Mouse (Mus musculus) forebrain, embryonic 11.5 days (tissue): ENCODE measurements around the gene Cln6. TPM values are rescaled to one million over a fixed set of nuclear protein-coding genes. Genes with fewer than 3 reads are reported as not detected.
"Not testable (repeated sequence)": the region's sequence is repeated elsewhere in the genome, so short reads cannot be mapped to it uniquely, and the experiment has no call there.

Experiments used
- ATAC-seq: fragments of 200-750 bp; cut with Nextera tagmentation; replicated peaks from 2 replicates; pipeline ENCODE4 v1.8.0; 2017; ENCODE audit warnings: moderate TSS enrichment; ENCODE audit not compliant: low FRiP score
- DNase-seq: peaks from one replicate; pipeline ENCODE4 v3.0.0-alpha.2; 2017; ENCODE audit warnings: low spot score
- H3K27ac ChIP-seq: fragments of 300-500 bp; sonication (generic); 2 replicates; pipeline ENCODE4 v1.5.1; 2014; ENCODE audit warnings: low read depth, low read length
- H3K27me3 ChIP-seq: fragments of 300-500 bp; sonication (generic); 2 replicates; pipeline ENCODE4 v1.6.1; 2014; ENCODE audit warnings: mild to moderate bottlenecking, low read length, mixed read lengths; ENCODE audit not compliant: control insufficient read depth, insufficient read depth
- H3K36me3 ChIP-seq: fragments of 300-500 bp; sonication (generic); 2 replicates; pipeline ENCODE4 v1.6.1; 2014; ENCODE audit warnings: mild to moderate bottlenecking, low read length, moderate library complexity, mixed read lengths; ENCODE audit not compliant: control insufficient read depth, insufficient read depth
- H3K4me1 ChIP-seq: fragments of 300-500 bp; sonication (generic); replicated peaks from 2 replicates; pipeline ENCODE4 v1.6.1; 2014; ENCODE audit warnings: low read length, mixed read lengths; ENCODE audit not compliant: control insufficient read depth, insufficient read depth
- H3K4me2 ChIP-seq: fragments of 300-500 bp; sonication (generic); 2 replicates; pipeline ENCODE4 v1.6.1; 2014; ENCODE audit warnings: low read depth, mild to moderate bottlenecking, low read length, moderate library complexity, mixed read lengths; ENCODE audit not compliant: severe bottlenecking
- H3K4me3 ChIP-seq: fragments of 300-500 bp; sonication (generic); 2 replicates; pipeline ENCODE4 v1.5.1; 2014; ENCODE audit warnings: low read depth, low read length
- H3K9ac ChIP-seq: fragments of 300-500 bp; sonication (generic); 2 replicates; pipeline ENCODE4 v1.6.1; 2014; ENCODE audit warnings: low read length
- H3K9me3 ChIP-seq: fragments of 300-500 bp; sonication (generic); 2 replicates; pipeline ENCODE4 v1.6.1; 2016; ENCODE audit warnings: low read length, mixed read lengths; ENCODE audit not compliant: control insufficient read depth
- WGBS: fragments of 180-500 bp; shearing (Covaris S2); extraction: QIAGEN DNeasy Blood & Tissue Kit; methylation state at CpG from one replicate; pipeline ENCODE4 v1.1.7; 2014; 5-methylcytosine and 5-hydroxymethylcytosine counted together
- polyA plus RNA-seq: library from polyadenylated mRNA; unstranded; fragments of >200 nt; fragmentation: Nextera tagmentation; extraction: Ambion mirVana; gene quantifications from 2 replicates; pipeline ENCODE4 v1.2.1, GENCODE M21; 2014

Gene Cln6
- polyA plus RNA-seq = 14.5 and 17.8 TPM in 2 replicates

DNA sequence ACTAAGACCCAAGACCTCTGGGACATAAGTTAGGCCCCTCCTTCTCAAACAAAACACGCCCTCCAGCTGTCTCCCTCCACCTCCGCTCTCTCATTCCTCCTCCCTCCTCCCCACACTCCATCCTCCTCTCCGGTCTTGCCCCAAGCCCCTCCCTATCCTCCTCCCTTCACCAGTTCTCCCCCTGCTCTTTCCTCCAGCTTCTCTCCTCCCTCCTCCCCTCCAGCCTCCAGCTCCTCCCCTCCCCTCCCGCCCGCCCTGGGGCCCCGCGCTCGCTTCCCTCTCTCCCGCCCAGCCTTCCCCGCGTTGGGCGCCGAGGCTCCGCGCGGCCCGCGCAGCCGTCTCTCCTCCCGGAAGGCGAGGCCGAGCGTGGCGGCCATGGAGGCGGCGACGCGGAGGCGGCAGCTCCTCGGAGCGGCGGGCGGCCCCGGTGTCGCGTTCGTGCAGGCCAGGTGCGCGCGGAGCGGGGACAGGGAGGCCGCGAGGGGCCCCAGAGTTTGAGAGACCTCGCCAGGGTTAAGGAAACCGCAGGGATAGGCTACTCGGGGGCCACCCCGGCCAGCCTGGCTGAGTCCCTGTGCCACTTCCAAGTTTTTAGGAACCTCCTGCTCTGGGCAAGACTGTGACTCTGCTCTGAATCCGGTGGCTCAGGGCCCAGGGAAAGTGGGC, at the start of gene Cln6:
Gene Cln6, plus strand, starts transcription at position 280 of the 666 bp plus-strand sequence.
- Histone ChIP-seq H3K27ac (peak within 1 kb of the TSS; percentile 60), H3K4me2 (peak within 1 kb of the TSS; percentile 65), H3K9ac (peak within 1 kb of the TSS; percentile 79), H3K27me3 (no peaks in the 10 kb centered on the region), H3K4me1 (peaks cover 8% of the 10 kb centered on the region; the same call in 1 of the 2 replicates), H3K4me3 (peak within 1 kb of the TSS; percentile 47), H3K36me3 (no peaks in the 10 kb centered on the region), H3K9me3 (no peaks in the 10 kb centered on the region)
- peak; percentile 89 for DNase-seq
- under 1% methylated on average over 48 of the region's 48 CpGs for WGBS
- peak; percentile 87 for ATAC-seq

DNA sequence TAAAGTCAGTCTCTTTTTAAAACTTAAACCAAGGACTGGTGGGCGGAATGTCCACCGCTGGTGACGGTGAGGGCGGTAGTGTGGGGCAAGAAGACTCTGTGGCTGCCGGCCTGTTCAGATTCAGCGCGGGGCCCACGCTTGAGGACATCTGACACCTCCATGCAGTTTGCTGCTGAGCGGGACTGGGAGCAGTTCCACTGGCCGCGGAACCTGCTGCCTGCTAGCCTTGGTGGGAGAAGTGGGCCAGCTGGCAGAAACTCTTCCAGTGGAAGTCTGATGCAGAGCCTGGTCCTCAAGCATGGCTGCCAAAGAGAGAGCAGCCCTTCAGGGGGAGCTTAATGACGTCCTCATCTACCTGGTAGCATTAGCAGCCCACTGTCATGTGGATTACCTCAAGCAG, 48.7 kb upstream of the Cln6 start:
- Histone ChIP-seq H3K4me2 (no peak overlapping the region), H3K4me3 (no peak overlapping the region), H3K27ac (no peak overlapping the region), H3K9ac (no peak overlapping the region), H3K27me3 (no peaks in the 10 kb centered on the region), H3K4me1 (no peaks in the 10 kb centered on the region), H3K36me3 (no peaks in the 10 kb centered on the region), H3K9me3 (no peaks in the 10 kb centered on the region)
- ATAC-seq (no peak), DNase-seq (no peak)
- 92% methylated on average over 12 of the region's 12 CpGs for WGBS

DNA sequence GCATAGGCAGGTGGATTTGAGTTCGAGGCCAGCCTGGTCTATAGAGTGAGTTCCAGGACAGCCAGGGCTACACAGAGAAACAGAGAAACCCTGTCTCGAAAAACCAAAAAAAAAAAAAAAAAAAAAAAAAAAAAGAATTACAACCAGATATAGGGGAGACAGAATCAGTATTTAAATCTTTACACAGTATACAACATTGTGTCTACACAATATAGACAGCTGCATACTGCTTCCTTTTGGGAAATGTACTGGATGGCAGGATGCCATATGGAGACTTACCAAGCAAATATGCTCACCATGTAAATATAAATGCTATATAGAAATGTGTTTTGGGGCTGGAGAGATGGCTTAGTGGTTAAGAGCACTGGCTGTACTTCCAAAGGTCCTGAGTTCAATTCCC, 39.4 kb upstream of the Cln6 start:
- not testable (repeated sequence) for H3K4me3 ChIP-seq, H3K36me3 ChIP-seq, ATAC-seq, DNase-seq, H3K27ac ChIP-seq, H3K9me3 ChIP-seq, H3K4me1 ChIP-seq, H3K27me3 ChIP-seq, H3K4me2 ChIP-seq, H3K9ac ChIP-seq
- WGBS = 80% methylated on average over 2 of the region's 2 CpGs

DNA sequence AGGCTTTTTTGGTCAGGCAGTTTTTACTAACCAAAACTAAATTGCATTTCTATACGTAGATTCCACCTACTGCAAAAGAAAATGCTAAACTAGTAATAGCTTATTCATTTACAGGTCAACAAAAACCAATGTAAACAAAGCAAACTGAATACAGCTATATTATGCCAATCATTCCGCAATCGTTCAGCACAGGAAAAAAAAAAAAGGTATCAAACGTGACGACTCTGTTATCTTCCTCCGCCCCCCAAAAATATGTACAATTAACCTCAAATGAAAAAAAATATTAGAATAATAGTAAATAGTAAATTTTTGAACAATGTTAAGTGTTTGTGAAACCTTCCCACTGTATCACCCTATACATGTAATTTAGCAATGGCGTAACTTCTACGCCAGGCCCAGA, 28.5 kb upstream of the Cln6 start:
- no peak for DNase-seq
- no peak for ATAC-seq
- peaks cover 8% of the 10 kb centered on the region for H3K4me1 ChIP-seq
- peak overlapping the region; percentile 98 for H3K4me3 ChIP-seq
- H3K9me3 ChIP-seq = no peaks in the 10 kb centered on the region
- no peak overlapping the region for H3K27ac ChIP-seq
- H3K27me3 ChIP-seq = no peaks in the 10 kb centered on the region
- H3K9ac ChIP-seq = peak overlapping the region; percentile 96
- 23% methylated on average over 8 of the region's 8 CpGs for WGBS
- H3K36me3 ChIP-seq = no peaks in the 10 kb centered on the region
- H3K4me2 ChIP-seq = peak overlapping the region; percentile 77

DNA sequence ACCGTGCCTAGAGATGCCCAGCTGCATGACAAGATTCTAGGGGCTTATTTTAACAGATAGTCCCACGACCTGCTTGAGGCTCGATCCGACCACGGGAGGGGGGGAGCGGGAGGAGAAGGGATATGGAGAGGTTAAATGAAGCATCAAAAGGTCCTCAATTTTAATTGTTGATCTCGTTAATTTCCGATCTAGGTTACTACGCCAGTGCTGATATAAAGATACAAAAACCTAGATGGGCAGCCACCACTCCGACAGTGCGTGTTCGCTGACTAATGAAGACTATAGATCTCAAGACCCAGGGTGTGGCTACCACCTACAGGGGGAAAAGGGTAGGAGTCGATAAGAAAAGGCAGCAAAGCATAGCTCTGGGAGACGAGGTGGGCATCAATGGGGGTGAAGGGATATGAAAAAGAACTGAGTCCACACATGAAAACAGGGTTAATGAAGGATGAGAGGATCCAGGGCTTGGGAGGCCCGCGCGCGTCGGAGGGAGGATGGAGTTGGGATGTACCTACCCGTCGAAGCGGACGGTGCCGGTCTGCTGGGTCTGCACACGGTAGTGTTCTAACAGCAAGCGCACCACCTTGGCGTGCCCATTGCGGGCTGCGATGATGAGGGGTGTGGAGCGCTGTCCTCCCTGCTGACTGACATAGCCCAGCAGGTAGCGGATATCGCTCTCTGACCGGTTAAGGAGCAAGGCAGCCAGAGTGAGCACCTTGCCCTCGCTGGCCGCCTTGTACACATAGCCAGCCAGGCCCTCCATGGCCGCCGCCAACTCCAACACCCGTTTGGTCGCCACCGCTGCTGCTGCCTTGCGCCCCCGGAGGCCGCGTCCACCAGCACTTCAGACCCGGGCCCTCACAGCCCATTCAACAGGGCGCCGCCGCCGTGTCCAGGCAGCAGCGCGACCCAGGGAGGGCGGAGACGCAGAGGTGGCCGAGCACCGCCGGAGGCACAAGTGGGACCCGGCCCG, 27.8 kb upstream of the Cln6 start:
- WGBS = under 1% methylated on average over 56 of the region's 58 CpGs
- Histone ChIP-seq H3K4me3 (peak overlapping the region; percentile 98), H3K4me1 (peaks cover 8% of the 10 kb centered on the region), H3K27ac (peak overlapping the region; percentile 96), H3K9me3 (no peaks in the 10 kb centered on the region), H3K36me3 (no peaks in the 10 kb centered on the region), H3K4me2 (peak overlapping the region; percentile 77), H3K27me3 (no peaks in the 10 kb centered on the region), H3K9ac (peak overlapping the region; percentile 96)
- DNase-seq (no peak), ATAC-seq (peak; percentile 74)

DNA sequence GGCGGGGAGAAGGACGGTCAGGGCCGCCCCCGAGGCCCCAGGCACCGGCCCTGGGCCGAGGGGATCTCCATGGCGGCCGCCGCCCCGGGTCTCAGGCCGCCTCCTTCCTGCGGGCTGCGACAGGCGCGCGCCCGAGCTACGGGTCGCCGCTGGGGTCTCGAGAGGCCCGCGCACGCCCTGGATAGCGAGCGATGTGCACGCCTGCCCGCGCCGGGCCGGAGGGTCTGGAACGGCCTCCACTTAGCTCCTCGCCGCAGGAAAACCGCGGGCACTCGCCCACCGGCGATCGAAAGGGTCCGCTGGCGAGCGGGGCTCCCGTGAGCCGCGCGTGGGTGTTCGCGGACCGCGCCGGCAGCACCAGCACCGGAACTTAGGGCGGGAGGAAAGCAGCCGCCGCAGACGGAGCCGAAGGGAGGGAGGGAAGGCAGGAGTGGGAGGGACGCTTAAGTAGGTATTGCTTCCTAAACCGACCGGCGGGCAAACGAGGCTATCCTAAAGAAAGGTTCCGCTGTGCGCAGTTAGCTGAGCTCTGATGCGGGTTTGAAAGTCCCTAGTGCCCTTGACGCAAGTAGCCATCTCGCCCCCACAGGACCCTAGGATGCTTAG, 27.0 kb upstream of the Cln6 start, which contains the start of gene Fem1b:
Gene Fem1b, minus strand, starts transcription at position 419 of the 606 bp plus-strand sequence.
- DNase-seq = peak; percentile 93

DNA sequence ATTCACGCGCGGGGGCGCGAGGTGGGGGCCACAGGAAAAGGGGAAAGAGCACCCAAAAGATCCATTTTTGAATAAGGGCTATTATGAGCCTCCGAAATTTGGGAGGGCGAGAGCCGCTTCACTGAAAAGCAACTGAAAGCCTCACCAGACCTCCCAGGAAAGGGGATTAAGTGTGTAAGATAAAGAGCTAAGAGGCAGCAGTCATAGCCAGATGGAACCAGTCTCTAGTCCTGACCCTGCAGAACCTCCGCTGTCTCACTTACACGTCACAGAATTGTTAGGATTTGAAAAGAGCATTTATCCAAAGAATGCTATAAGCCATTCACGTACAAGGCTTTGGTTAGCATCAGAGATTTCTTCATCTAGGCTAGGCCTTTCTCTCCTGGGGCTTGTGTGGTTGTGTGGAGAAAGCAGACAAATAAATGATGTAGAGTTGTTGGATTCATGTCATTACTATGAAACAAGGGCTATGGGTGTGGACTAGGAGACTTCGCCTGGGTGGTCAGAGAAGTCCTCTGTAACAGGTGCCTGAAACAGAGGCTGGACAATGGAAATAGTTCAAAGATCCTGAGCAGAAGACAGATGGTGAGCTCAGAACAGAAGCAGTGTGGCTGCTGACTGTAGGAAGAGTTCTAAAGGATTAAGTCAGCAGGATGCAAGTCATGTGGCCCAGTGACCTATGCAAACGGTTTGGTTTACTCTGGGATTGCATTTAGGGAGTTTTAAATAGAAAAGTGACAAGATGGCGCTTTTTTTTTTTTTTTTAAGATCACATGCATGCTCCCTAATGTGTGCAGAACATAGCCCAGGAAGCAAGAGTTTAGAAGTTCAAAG, 26.2 kb upstream of the Cln6 start:
- peak overlapping the region; percentile 96 for H3K27ac ChIP-seq
- 10% methylated on average over 14 of the region's 14 CpGs for WGBS
- H3K4me2 ChIP-seq = peak overlapping the region; percentile 77
- no peak for DNase-seq
- H3K36me3 ChIP-seq = no peaks in the 10 kb centered on the region
- ATAC-seq = peak; percentile 20; the same call in 1 of the 2 replicates
- peak overlapping the region; percentile 96 for H3K9ac ChIP-seq
- H3K4me3 ChIP-seq = peak overlapping the region; percentile 98
- H3K9me3 ChIP-seq = no peaks in the 10 kb centered on the region
- H3K27me3 ChIP-seq = no peaks in the 10 kb centered on the region
- H3K4me1 ChIP-seq = peaks cover 8% of the 10 kb centered on the region

More for the DNA sequence above, 27.0 kb upstream of the Cln6 start, which contains the start of gene Fem1b:
- Histone ChIP-seq H3K4me2 (peak within 1 kb of the TSS; percentile 77), H3K9me3 (no peaks in the 10 kb centered on the region), H3K4me3 (peak within 1 kb of the TSS; percentile 98), H3K4me1 (peaks cover 8% of the 10 kb centered on the region), H3K27ac (peak within 1 kb of the TSS; percentile 96), H3K9ac (peak within 1 kb of the TSS; percentile 96), H3K36me3 (no peaks in the 10 kb centered on the region), H3K27me3 (no peaks in the 10 kb centered on the region)
- under 1% methylated on average over 66 of the region's 68 CpGs for WGBS
- peak; percentile 95 for ATAC-seq
